Mouse (Mus musculus): Measurements from ENCODE around the gene Psph. TPM values are rescaled to one million over a fixed set of nuclear protein-coding genes. Genes with fewer than 3 reads are reported as not detected.
"Not testable (repeated sequence)": the region's sequence is repeated elsewhere in the genome, so short reads cannot be mapped to it uniquely, and the experiment has no call there.

Psph gene
- polyA plus RNA-seq, 1 experiment from 2014 or later, result 40.0 TPM

DNA sequence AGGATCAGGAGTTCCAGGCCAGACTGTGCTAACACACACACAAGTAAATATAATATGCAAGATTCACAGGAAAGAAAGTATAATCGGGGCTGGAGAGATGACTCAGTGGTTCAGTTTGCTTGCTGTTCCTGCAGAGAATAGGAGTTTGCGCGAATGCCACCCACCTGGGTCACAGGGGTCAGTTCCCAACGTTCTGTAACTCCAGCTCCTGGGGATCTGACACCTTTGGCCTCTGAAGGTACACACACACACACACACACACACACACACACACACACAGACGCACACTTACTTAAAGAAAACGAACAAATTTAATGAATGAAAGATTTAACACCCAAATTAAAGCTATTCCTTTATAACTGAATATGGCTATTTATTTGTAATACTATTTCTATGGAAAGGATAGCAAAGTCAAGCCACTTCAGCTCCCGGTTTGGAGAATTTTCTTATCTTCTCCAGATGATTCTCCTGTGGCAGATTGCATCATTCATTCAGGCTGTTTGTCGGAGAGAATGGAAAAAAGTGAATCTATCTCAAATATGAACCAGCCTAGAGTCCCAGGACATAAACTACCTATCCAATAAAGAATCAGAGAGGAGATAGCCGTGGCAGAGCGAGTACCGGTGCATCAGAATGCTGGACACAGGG lies 8.8 kb downstream of the Psph start:
- DNase-seq (ENCODE audit: low spot score) (no peak), ATAC-seq (ENCODE audit: low FRiP score) (no peak)
- no peaks in the 10 kb centered on the region for H3K4me1 ChIP-seq (replicated peaks; ENCODE audit: control insufficient read depth, insufficient read depth, low read length)
- peak overlapping the region; percentile 70 for H3K4me2 ChIP-seq (replicated peaks; ENCODE audit: low read depth, low read length)
- H3K27me3 ChIP-seq (ENCODE audit: control insufficient read depth, insufficient read depth, low read length), result no peaks in the 10 kb centered on the region
- H3K9me3 ChIP-seq (ENCODE audit: control insufficient read depth, low read length), result no peaks in the 10 kb centered on the region
- no peak overlapping the region for H3K27ac ChIP-seq (ENCODE audit: low read depth, low read length)
- H3K4me3 ChIP-seq (ENCODE audit: low read depth, low read length), result peak overlapping the region; percentile 26
- H3K36me3 ChIP-seq (ENCODE audit: control insufficient read depth, insufficient read depth, low read length), result no peaks in the 10 kb centered on the region
- peak overlapping the region; percentile 59; the same call in 1 of the 2 replicates for H3K9ac ChIP-seq (ENCODE audit: low read depth, low read length)
- 41% methylated on average over 11 of the region's 11 CpGs for WGBS

DNA sequence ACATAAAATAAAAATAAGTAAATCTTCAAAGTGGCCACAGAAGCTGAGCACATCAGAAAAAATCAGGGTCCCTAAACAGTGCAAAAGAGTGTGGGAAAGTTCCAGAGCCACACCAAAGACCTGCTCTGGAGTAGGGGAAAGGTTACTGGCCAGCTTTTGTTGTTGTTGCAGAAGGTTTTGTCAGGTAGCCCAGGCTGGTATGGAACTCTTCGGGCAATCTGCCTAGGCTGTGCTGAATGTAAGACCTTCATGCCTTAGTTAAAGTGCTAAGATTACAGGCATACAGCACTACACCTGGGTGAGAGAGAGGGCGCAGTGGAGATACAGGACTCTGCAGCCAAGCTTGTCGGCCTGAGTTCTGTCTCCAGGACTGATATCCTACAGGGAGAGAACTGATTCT lies 12.6 kb downstream of the Psph start:
- 86% methylated on average over 3 of the region's 3 CpGs for WGBS
- ATAC-seq (ENCODE audit: low FRiP score), result no peak

DNA sequence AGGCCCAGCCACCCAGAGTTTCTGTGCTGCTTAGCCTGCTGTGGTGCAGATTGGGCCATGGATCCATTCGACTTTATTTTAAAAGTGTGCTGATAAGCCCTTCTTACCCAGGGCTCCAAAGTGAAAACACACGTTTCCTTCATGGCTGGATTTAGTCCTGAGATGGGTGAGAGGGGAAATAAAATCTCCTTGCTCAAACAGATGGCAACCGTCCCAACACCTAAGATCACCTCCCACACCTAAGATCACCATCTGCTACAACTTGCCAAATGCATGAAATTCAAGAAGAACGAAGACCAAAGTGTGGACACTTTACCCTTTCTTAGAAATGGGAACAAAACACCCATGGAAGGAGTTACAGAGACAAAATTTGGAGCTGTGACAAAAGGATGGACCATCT lies 13.9 kb downstream of the Psph start:
- 83% methylated on average over 4 of the region's 4 CpGs for WGBS
- H3K9ac ChIP-seq (ENCODE audit: low read depth, low read length); H3K4me1 ChIP-seq (replicated peaks; ENCODE audit: control insufficient read depth, insufficient read depth, low read length); ATAC-seq (ENCODE audit: low FRiP score); H3K4me2 ChIP-seq (replicated peaks; ENCODE audit: low read depth, low read length); H3K27ac ChIP-seq (ENCODE audit: low read depth, low read length); H3K4me3 ChIP-seq (ENCODE audit: low read depth, low read length); H3K36me3 ChIP-seq (ENCODE audit: control insufficient read depth, insufficient read depth, low read length); H3K9me3 ChIP-seq (ENCODE audit: control insufficient read depth, low read length); H3K27me3 ChIP-seq (ENCODE audit: control insufficient read depth, insufficient read depth, low read length); DNase-seq (ENCODE audit: low spot score): not testable (repeated sequence)

More for the DNA sequence above, 12.6 kb downstream of the Psph start:
- no peak overlapping the region for H3K27ac ChIP-seq (ENCODE audit: low read depth, low read length)
- no peaks in the 10 kb centered on the region for H3K4me1 ChIP-seq (replicated peaks; ENCODE audit: control insufficient read depth, insufficient read depth, low read length)
- no peaks in the 10 kb centered on the region for H3K36me3 ChIP-seq (ENCODE audit: control insufficient read depth, insufficient read depth, low read length)
- no peak for DNase-seq (ENCODE audit: low spot score)
- H3K9ac ChIP-seq (ENCODE audit: low read depth, low read length), result no peak overlapping the region
- H3K4me2 ChIP-seq (replicated peaks; ENCODE audit: low read depth, low read length), result no peak overlapping the region
- H3K4me3 ChIP-seq (ENCODE audit: low read depth, low read length), result no peak overlapping the region
- H3K9me3 ChIP-seq (ENCODE audit: control insufficient read depth, low read length), result no peaks in the 10 kb centered on the region
- H3K27me3 ChIP-seq (ENCODE audit: control insufficient read depth, insufficient read depth, low read length), result no peaks in the 10 kb centered on the region

DNA sequence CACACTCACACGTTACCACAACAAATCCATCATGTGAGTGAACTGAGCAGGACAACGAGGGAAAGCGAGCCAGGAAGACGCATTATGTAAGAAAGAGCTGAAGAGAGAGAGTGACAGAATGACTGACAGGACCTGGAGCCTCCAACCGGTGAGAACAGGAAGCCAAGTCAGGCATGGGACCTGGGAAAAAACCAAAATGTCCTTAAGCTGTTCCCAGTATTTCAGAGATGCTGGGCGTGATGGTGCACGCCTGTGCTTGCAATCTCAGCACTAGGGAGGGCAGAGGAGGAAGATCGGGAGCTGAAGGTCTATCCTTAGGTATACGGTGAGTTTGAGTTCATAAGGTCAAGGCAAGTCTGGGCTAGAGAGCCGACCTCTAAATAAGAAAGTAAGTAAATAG lies 14.8 kb downstream of the Psph start:
- Histone ChIP-seq H3K4me3 (ENCODE audit: low read depth, low read length) (no peak overlapping the region), H3K9ac (ENCODE audit: low read depth, low read length) (no peak overlapping the region), H3K27ac (ENCODE audit: low read depth, low read length) (no peak overlapping the region), H3K4me2 (replicated peaks; ENCODE audit: low read depth, low read length) (no peak overlapping the region), H3K9me3 (ENCODE audit: control insufficient read depth, low read length) (no peaks in the 10 kb centered on the region), H3K27me3 (ENCODE audit: control insufficient read depth, insufficient read depth, low read length) (no peaks in the 10 kb centered on the region), H3K36me3 (ENCODE audit: control insufficient read depth, insufficient read depth, low read length) (peaks cover 3% of the 10 kb centered on the region; the same call in 1 of the 2 replicates), H3K4me1 (replicated peaks; ENCODE audit: control insufficient read depth, insufficient read depth, low read length) (no peaks in the 10 kb centered on the region)
- 89% methylated on average over 10 of the region's 10 CpGs for WGBS
- DNase-seq (ENCODE audit: low spot score), result no peak
- ATAC-seq (ENCODE audit: low FRiP score), result no peak

DNA sequence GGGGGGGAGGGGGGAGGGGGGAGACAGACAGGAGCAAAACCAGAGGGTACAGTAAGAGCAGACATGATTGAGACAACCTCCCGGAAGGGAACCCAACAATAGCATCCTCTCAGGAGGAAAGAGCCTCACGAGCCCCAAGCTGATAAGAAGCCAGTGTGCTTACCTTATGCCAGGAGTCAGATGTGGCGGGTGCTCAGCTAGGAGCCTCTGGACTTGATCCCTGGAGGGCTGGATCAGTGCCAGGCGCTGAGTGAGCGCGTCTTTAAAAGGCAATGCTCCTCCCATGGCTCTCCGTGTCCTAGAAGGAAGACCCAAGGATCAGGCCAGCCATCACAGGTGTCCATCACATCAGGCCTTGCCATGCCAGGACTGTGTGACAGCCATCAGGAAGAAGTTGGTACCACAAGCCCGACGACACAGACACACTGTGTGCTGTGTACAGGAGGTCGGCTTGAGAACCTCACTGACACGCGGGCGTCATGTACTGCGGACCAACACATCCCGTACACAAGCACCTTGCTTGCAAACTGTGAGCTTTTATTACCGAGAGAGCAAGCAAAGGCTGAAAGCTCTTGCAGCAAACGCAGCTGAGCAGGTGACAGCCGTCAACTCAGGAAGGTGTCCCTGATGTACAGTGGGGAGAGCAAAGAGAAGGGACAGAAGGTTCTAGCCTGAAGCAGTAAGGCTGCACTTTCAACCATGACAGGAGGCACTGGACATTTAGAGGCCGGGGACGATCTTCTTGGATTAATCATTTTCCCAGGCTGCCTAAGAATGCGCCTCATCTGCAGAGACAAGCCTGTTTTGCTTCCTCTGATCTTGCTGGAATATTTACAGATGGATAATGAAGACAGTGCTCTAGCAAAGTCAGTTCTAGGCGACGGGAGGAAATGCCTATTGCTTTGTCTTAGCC lies 16.6 kb downstream of the Psph start:
- Histone ChIP-seq H3K4me2 (replicated peaks; ENCODE audit: low read depth, low read length) (no peak overlapping the region), H3K4me1 (replicated peaks; ENCODE audit: control insufficient read depth, insufficient read depth, low read length) (no peaks in the 10 kb centered on the region), H3K4me3 (ENCODE audit: low read depth, low read length) (no peak overlapping the region), H3K27ac (ENCODE audit: low read depth, low read length) (no peak overlapping the region), H3K36me3 (ENCODE audit: control insufficient read depth, insufficient read depth, low read length) (peaks cover 3% of the 10 kb centered on the region; the same call in 1 of the 2 replicates), H3K9ac (ENCODE audit: low read depth, low read length) (no peak overlapping the region), H3K27me3 (ENCODE audit: control insufficient read depth, insufficient read depth, low read length) (no peaks in the 10 kb centered on the region), H3K9me3 (ENCODE audit: control insufficient read depth, low read length) (no peaks in the 10 kb centered on the region)
- 92% methylated on average over 23 of the region's 23 CpGs for WGBS
- ATAC-seq (ENCODE audit: low FRiP score) (no peak), DNase-seq (ENCODE audit: low spot score) (no peak)

DNA sequence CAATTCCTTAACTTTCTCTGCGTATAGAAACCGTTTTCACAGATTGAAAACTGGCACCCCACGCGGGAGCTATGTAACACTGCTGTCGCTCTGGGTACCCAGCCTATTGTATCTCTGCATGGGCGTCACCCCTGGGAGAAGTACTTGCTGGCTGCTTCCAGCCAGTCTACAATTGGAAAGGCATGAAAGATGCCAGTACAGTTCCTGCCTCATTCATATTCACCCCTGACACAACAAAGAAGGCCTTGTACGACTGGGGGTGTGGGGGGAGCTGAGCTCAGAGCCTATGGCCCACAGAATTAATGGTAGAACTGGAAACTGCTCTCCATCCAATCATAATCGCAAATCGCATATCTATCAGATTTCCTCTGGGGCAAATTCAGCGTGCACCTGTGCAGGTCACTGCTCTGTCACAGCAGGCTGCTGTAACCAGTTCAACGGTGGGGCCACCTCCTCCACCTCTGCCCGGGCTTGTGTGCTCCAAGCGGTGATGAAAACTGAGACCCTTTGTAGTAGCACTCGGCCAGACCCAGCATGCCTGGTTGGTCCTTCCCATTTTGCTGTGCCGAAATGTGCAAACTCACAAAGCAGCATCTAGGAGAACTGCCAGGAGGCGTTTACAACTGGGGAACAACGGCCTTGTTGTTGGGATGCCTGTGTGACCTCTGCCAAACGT lies 25.2 kb downstream of the Psph start:
- peak; percentile 47 for ATAC-seq (ENCODE audit: low FRiP score)

DNA sequence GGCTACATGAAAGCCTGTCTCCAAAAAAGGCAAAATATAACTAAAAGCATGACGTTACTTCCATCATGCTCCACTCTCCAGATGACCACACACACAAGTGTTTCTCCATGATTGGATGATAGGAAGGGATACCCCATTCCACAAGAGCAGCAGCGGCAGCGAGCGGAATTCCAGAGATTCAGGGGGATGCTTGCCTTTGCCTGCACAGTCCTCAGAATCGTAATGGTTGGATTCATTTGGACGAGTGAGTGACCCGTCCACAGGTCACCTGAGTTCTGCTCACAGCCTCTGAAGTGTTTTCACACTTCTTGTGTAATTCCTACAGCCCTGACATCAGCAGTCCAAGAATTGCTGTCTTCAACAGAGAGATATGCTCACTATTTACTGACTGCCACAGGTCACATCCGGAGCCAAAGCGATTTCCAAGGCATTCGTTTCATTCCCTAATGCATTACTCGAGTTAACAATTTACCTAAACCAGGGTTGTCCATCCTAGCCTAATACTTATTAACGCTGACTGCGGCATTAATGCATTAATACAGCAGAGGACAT lies 27.2 kb downstream of the Psph start:
- Histone ChIP-seq H3K36me3 (ENCODE audit: control insufficient read depth, insufficient read depth, low read length) (no peaks in the 10 kb centered on the region), H3K9ac (ENCODE audit: low read depth, low read length) (no peak overlapping the region), H3K27me3 (ENCODE audit: control insufficient read depth, insufficient read depth, low read length) (no peaks in the 10 kb centered on the region), H3K9me3 (ENCODE audit: control insufficient read depth, low read length) (no peaks in the 10 kb centered on the region), H3K27ac (ENCODE audit: low read depth, low read length) (no peak overlapping the region), H3K4me3 (ENCODE audit: low read depth, low read length) (no peak overlapping the region), H3K4me1 (replicated peaks; ENCODE audit: control insufficient read depth, insufficient read depth, low read length) (peaks cover 4% of the 10 kb centered on the region; the same call in 1 of the 2 replicates), H3K4me2 (replicated peaks; ENCODE audit: low read depth, low read length) (no peak overlapping the region)
- DNase-seq (ENCODE audit: low spot score) (no peak), ATAC-seq (ENCODE audit: low FRiP score) (no peak)
- 88% methylated on average over 13 of the region's 13 CpGs for WGBS

More for the DNA sequence above, 25.2 kb downstream of the Psph start:
- Histone ChIP-seq H3K4me1 (replicated peaks; ENCODE audit: control insufficient read depth, insufficient read depth, low read length) (peaks cover 4% of the 10 kb centered on the region; the same call in 1 of the 2 replicates), H3K4me2 (replicated peaks; ENCODE audit: low read depth, low read length) (no peak overlapping the region), H3K27ac (ENCODE audit: low read depth, low read length) (peak overlapping the region; percentile 58), H3K9me3 (ENCODE audit: control insufficient read depth, low read length) (no peaks in the 10 kb centered on the region), H3K27me3 (ENCODE audit: control insufficient read depth, insufficient read depth, low read length) (no peaks in the 10 kb centered on the region), H3K9ac (ENCODE audit: low read depth, low read length) (no peak overlapping the region), H3K4me3 (ENCODE audit: low read depth, low read length) (no peak overlapping the region), H3K36me3 (ENCODE audit: control insufficient read depth, insufficient read depth, low read length) (no peaks in the 10 kb centered on the region)
- peak; percentile 14 for DNase-seq (ENCODE audit: low spot score)
- 64% methylated on average over 18 of the region's 18 CpGs for WGBS

DNA sequence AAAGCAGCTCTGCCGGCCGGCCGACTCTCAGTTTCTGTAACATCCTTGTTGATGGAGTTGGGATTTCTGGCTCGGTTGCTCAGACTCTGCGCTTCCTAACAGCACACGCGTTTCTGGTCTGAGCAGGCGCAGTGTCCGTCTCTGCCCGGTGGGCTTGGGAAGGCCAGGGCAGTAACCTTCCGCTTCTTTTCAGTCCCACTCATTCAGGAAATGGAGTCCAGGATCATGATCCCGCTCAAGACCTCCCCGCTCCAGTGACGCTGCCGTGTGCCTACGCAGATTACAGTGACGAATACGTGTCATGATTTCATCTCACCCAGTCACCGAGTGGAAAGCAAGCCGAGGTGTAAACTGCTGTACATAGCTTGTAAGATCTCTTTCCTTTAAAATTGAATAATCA lies 30.4 kb downstream of the Psph start:
- Histone ChIP-seq H3K4me3 (ENCODE audit: low read depth, low read length) (no peak overlapping the region), H3K4me2 (replicated peaks; ENCODE audit: low read depth, low read length) (no peak overlapping the region), H3K9ac (ENCODE audit: low read depth, low read length) (no peak overlapping the region), H3K27me3 (ENCODE audit: control insufficient read depth, insufficient read depth, low read length) (no peaks in the 10 kb centered on the region), H3K27ac (ENCODE audit: low read depth, low read length) (no peak overlapping the region), H3K9me3 (ENCODE audit: control insufficient read depth, low read length) (no peaks in the 10 kb centered on the region), H3K36me3 (ENCODE audit: control insufficient read depth, insufficient read depth, low read length) (no peaks in the 10 kb centered on the region), H3K4me1 (replicated peaks; ENCODE audit: control insufficient read depth, insufficient read depth, low read length) (peaks cover 2% of the 10 kb centered on the region; the same call in 1 of the 2 replicates)
- DNase-seq (ENCODE audit: low spot score), result no peak
- 93% methylated on average over 20 of the region's 20 CpGs for WGBS
- no peak for ATAC-seq (ENCODE audit: low FRiP score)
